Mouse (Mus musculus): ENCODE measurements around the gene B3gntl1. TPM values are rescaled to one million over a fixed set of nuclear protein-coding genes. Genes with fewer than 3 reads are reported as not detected.

B3gntl1 gene
- polyA plus RNA-seq, 1 experiment from 2014 or later, result 1.5 TPM

- no peak for DNase-seq
- Histone ChIP-seq H3K4me2 (ENCODE audit: low read depth, low read length) (no peak overlapping the region), H3K4me1 (ENCODE audit: insufficient read depth) (no peaks in the 10 kb centered on the region), H3K4me3 (ENCODE audit: low read depth, low read length) (no peak overlapping the region), H3K9ac (replicated peaks) (no peak overlapping the region), H3K9me3 (ENCODE audit: low read length) (no peaks in the 10 kb centered on the region), H3K27me3 (ENCODE audit: insufficient read depth, low read length) (no peaks in the 10 kb centered on the region), H3K36me3 (replicated peaks; ENCODE audit: insufficient read depth, low read length) (peaks cover 44% of the 10 kb centered on the region), H3K27ac (ENCODE audit: low read depth) (no peak overlapping the region)
- 0 out of 2 replicates have a peak, but pooled peaks have one; percentile 44 for TF ChIP-seq EP300 (IDR thresholded peaks at IDR 0.05; ENCODE audit: low read depth)
- no peak for TF ChIP-seq CTCF (IDR thresholded peaks at IDR 0.05; ENCODE audit: low read depth)
- WGBS (ENCODE audit: insufficient replicate concordance), result 72% methylated on average over 3 of the region's 3 CpGs
- ATAC-seq, result 0 out of 2 replicates have a peak, but pooled peaks have one; percentile 12
Observed at GRCm38 (mm10) chr11:121615961-121616485, 56.9 kb downstream of the B3gntl1 start.

- peaks cover 37% of the 10 kb centered on the region for H3K36me3 ChIP-seq (replicated peaks; ENCODE audit: insufficient read depth, low read length)
- H3K4me2 ChIP-seq (ENCODE audit: low read depth, low read length), result no peak overlapping the region
Observed at GRCm38 (mm10) chr11:121610976-121611375, 62.0 kb downstream of the B3gntl1 start.

GRCm38 (mm10) chr11:121605604-121606003 lies 67.3 kb downstream of the B3gntl1 start:
- no peak overlapping the region for H3K27ac ChIP-seq (ENCODE audit: low read depth)
- H3K4me3 ChIP-seq (ENCODE audit: low read depth, low read length), result no peak overlapping the region
- H3K36me3 ChIP-seq (replicated peaks; ENCODE audit: insufficient read depth, low read length), result peaks cover 40% of the 10 kb centered on the region
- H3K4me2 ChIP-seq (ENCODE audit: low read depth, low read length), result no peak overlapping the region
- H3K27me3 ChIP-seq (ENCODE audit: insufficient read depth, low read length), result no peaks in the 10 kb centered on the region
- no peak overlapping the region for H3K9ac ChIP-seq (replicated peaks)
- TF ChIP-seq EP300 (IDR thresholded peaks at IDR 0.05; ENCODE audit: low read depth) (no peak), CTCF (IDR thresholded peaks at IDR 0.05; ENCODE audit: low read depth) (no peak)
- no peaks in the 10 kb centered on the region for H3K4me1 ChIP-seq (ENCODE audit: insufficient read depth)
- no peak for ATAC-seq
- no peaks in the 10 kb centered on the region for H3K9me3 ChIP-seq (ENCODE audit: low read length)
- WGBS (ENCODE audit: insufficient replicate concordance), result 57% methylated on average over 6 of the region's 6 CpGs
- no peak for DNase-seq

More at GRCm38 (mm10) chr11:121610976-121611375, 62.0 kb downstream of the B3gntl1 start:
- no peak for DNase-seq
- Histone ChIP-seq H3K27me3 (ENCODE audit: insufficient read depth, low read length) (no peaks in the 10 kb centered on the region), H3K4me3 (ENCODE audit: low read depth, low read length) (no peak overlapping the region), H3K4me1 (ENCODE audit: insufficient read depth) (no peaks in the 10 kb centered on the region), H3K9ac (replicated peaks) (no peak overlapping the region), H3K27ac (ENCODE audit: low read depth) (no peak overlapping the region), H3K9me3 (ENCODE audit: low read length) (no peaks in the 10 kb centered on the region)
- ATAC-seq, result no peak
- TF ChIP-seq EP300 (IDR thresholded peaks at IDR 0.05; ENCODE audit: low read depth) (no peak), CTCF (IDR thresholded peaks at IDR 0.05; ENCODE audit: low read depth) (no peak)

DNA sequence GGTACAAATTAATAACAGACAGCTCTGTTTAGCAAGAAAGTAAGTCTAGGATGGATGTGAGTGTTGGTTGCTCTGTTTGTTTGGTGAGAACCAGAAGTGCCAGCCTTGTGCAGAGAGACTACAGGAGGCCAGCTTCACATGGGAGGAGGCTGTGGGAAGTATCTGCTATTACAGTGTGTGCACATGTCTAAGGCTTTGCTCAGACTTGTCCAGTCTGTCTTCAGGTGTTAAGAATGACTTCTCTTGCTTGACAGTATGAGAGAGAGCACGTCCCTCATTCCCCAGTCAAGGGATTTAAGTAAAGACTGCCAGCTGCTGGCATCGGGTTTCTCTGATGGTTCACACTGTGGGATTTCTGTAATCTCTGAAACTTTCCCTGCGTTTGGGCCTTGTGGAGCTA lies 71.5 kb downstream of the B3gntl1 start:
- Histone ChIP-seq H3K4me3 (ENCODE audit: low read depth, low read length) (no peak overlapping the region), H3K9me3 (ENCODE audit: low read length) (no peaks in the 10 kb centered on the region), H3K9ac (replicated peaks) (no peak overlapping the region), H3K4me1 (ENCODE audit: insufficient read depth) (no peaks in the 10 kb centered on the region), H3K27ac (ENCODE audit: low read depth) (no peak overlapping the region), H3K4me2 (ENCODE audit: low read depth, low read length) (no peak overlapping the region), H3K27me3 (ENCODE audit: insufficient read depth, low read length) (no peaks in the 10 kb centered on the region), H3K36me3 (replicated peaks; ENCODE audit: insufficient read depth, low read length) (peaks cover 36% of the 10 kb centered on the region)
- WGBS (ENCODE audit: insufficient replicate concordance), result 86% methylated on average over 3 of the region's 3 CpGs
- ATAC-seq (no peak), DNase-seq (no peak)
- TF ChIP-seq CTCF (IDR thresholded peaks at IDR 0.05; ENCODE audit: low read depth) (no peak), EP300 (IDR thresholded peaks at IDR 0.05; ENCODE audit: low read depth) (no peak)

GRCm38 (mm10) chr11:121597254-121597653 lies 75.7 kb downstream of the B3gntl1 start:
- Histone ChIP-seq H3K27me3 (ENCODE audit: insufficient read depth, low read length) (no peaks in the 10 kb centered on the region), H3K9me3 (ENCODE audit: low read length) (no peaks in the 10 kb centered on the region), H3K36me3 (replicated peaks; ENCODE audit: insufficient read depth, low read length) (peaks cover 34% of the 10 kb centered on the region), H3K4me1 (ENCODE audit: insufficient read depth) (no peaks in the 10 kb centered on the region), H3K4me2 (ENCODE audit: low read depth, low read length) (no peak overlapping the region), H3K4me3 (ENCODE audit: low read depth, low read length) (no peak overlapping the region), H3K27ac (ENCODE audit: low read depth) (no peak overlapping the region), H3K9ac (replicated peaks) (no peak overlapping the region)
- TF ChIP-seq CTCF (IDR thresholded peaks at IDR 0.05; ENCODE audit: low read depth), result no peak
- TF ChIP-seq EP300 (IDR thresholded peaks at IDR 0.05; ENCODE audit: low read depth), result no peak
- DNase-seq (no peak), ATAC-seq (no peak)
- 88% methylated on average over 6 of the region's 6 CpGs for WGBS (ENCODE audit: insufficient replicate concordance)

GRCm38 (mm10) chr11:121581856-121582255 lies 91.1 kb downstream of the B3gntl1 start:
- no peaks in the 10 kb centered on the region for H3K4me1 ChIP-seq (ENCODE audit: insufficient read depth)
- no peak overlapping the region for H3K9ac ChIP-seq (replicated peaks)
- no peaks in the 10 kb centered on the region for H3K27me3 ChIP-seq (ENCODE audit: insufficient read depth, low read length)
- ATAC-seq (no peak), DNase-seq (no peak)
- H3K4me2 ChIP-seq (ENCODE audit: low read depth, low read length), result no peak overlapping the region
- no peak for TF ChIP-seq EP300 (IDR thresholded peaks at IDR 0.05; ENCODE audit: low read depth)
- no peak for TF ChIP-seq CTCF (IDR thresholded peaks at IDR 0.05; ENCODE audit: low read depth)
- H3K27ac ChIP-seq (ENCODE audit: low read depth), result no peak overlapping the region
- H3K4me3 ChIP-seq (ENCODE audit: low read depth, low read length), result no peak overlapping the region
- peaks cover 14% of the 10 kb centered on the region; the same call in 1 of the 2 replicates for H3K36me3 ChIP-seq (replicated peaks; ENCODE audit: insufficient read depth, low read length)
- no peaks in the 10 kb centered on the region for H3K9me3 ChIP-seq (ENCODE audit: low read length)

Other genes with a start within 250 kb of the B3gntl1 start
- 14.6 and 19.2 TPM in 2 replicates for gene Fn3k, start 238.2 kb downstream of the B3gntl1 start, polyA plus RNA-seq (2015; fragmentation: Nextera tagmentation; extraction: Ambion mirVana)
- gene Tbcd, start 221.2 kb downstream of the B3gntl1 start, polyA plus RNA-seq (2015; fragmentation: Nextera tagmentation; extraction: Ambion mirVana), result 20.0 and 21.2 TPM in 2 replicates
- 2.5 TPM in 2 replicates for gene Zfp750, start 153.8 kb downstream of the B3gntl1 start, polyA plus RNA-seq (2015; fragmentation: Nextera tagmentation; extraction: Ambion mirVana)
- 4.7 and 6.7 TPM in 2 replicates for gene Metrnl, start 28.4 kb upstream of the B3gntl1 start, polyA plus RNA-seq (2015; fragmentation: Nextera tagmentation; extraction: Ambion mirVana)
- not detected in 2 replicates for gene Ptchd3, start 157.1 kb upstream of the B3gntl1 start, polyA plus RNA-seq (2015; fragmentation: Nextera tagmentation; extraction: Ambion mirVana)

Measured in liver, postnatal 0 days (tissue).